Mouse (Mus musculus): ENCODE results near the gene Tcl1b1.
"Not testable (repeated sequence)": the region's sequence is repeated elsewhere in the genome, so short reads cannot be mapped to it uniquely, and the experiment has no call there.

Tcl1b1 gene

DNA sequence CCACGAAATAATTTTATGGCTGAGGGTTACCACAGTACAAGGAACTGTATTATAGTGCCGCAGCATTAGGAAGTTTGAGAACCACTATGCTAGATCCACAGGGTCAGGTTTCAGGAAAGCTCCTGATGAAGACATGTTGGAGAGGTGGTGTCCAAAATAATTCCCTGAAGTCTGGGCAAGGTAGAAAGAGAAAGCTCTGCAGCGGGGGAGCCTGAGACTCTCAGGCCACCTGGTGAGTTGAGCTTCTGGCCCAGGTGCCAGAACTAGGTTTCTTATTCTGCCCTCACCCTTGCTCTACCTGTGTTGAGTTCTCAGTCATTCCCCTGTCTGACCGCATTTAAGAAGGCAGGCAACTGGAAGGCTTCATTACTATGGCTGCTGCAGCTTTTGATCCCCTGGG is at the start of gene Tcl1b1:
Tcl1b1 (plus strand) TSS at position 301 of the 400 bp plus-strand sequence.
- no peak for DNase-seq (ENCODE audit: inconsistent ontology term)

DNA sequence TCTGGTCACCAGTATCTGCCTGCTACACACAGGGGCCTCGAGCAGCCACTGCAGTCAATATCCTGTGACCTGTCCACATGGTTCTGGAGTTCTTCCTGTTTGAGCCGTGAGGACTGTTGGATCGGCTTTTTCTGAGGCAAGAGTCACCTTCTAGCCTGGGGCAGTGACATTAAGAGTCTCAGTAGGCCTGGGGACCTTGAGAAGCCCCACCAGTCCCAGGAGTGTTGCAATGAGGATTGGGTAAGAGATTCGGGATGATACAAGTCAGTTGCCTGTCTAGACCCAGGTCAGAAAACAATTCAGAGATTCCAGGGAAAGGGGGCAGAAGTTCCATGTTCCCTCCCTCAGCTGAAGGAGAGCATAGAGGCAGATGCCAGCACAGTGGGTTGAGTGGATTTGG is 49.7 kb upstream of the Tcl1b1 start:
- DNase-seq (ENCODE audit: inconsistent ontology term), result no peak

DNA sequence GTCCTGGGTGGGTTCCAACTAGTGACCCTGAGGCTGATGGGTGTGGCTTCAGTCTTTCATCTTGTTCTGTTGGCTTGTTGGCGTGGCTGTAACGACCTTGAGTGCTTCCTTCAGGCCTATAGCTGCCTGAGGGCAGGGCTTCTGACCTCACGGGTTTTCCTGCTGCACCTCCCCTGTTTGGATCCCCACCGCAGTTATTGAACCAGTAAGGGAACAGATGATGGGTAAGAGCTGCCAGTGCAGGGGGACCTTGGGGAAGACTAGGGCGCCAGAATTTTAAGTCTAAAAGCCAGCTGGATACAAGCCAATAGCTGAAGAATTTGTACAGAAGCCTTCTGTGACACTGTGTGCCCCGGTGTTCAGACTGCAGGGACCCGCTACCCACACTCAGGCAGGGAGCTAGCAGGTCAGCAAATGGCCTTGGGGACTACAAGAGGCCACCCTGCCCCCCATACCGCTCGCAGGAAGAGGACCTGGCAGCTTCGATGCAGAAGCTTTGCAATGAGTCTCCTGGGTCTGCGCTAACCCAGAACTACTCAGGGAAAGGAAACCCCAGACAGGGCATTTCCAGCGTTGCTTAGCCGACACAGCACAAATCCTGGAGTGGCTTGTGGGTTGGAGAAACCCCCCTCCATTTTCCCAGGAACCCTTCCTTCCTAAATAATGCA is 47.0 kb upstream of the Tcl1b1 start:
- DNase-seq (ENCODE audit: inconsistent ontology term), result no peak

DNA sequence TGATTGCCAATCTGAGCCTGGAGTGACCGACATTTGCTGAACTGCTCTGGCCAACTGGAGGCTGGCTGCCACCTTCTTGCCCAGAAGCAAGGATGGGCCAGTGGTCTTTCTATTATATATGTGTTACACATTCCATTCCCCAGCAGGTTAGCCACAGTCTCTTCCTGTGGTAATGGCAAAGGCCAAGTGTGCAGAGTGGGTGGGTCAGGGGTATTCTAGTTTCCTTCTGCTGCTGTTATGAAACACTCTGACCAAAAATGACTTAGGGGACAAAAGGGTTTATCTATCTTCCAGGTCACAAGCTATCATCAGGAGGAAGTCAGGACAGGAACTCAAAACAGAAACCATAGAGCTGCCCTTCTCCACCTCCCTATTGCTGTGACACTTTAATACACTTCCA is 42.8 kb upstream of the Tcl1b1 start:
- no peak for DNase-seq (ENCODE audit: inconsistent ontology term)

DNA sequence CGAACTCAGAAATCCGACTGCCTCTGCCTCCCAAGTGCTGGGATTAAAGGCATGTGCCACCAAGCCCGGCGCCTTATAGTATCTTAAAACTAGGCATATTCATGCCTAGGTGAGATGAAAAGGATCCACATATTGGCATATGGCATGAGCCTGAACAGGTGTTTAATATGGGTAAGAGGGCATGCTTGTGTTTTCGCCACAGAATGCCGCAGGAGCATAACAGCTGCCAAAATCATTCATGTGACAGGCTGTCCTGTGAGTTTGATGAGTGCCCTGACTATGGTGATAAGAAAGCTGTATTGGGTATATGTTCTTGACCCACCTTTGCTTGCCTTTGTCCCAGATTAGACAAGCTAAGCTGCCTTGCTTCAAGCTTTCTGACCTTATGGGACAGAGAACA is 34.1 kb upstream of the Tcl1b1 start:
- DNase-seq (ENCODE audit: inconsistent ontology term), result no peak

DNA sequence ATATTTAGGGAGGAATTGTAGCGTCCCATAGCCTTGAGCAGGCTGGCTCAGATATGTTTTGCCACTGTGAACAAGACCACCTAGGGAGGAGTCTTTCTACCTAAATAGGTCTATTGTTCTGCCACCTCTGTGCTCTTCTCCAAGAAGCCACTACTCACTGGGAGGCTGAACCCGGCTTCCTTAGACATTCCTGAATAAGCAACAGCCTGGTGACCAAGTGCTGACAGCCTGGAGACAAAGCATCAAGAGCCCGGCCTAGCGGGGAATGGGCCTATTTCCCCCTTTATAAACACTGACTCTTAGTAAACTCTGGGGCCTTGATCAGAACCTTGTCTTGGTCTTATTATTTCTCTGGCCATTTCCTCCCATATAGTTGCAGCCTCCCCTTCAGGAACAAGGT is 33.0 kb upstream of the Tcl1b1 start:
- DNase-seq (ENCODE audit: inconsistent ontology term), result no peak

DNA sequence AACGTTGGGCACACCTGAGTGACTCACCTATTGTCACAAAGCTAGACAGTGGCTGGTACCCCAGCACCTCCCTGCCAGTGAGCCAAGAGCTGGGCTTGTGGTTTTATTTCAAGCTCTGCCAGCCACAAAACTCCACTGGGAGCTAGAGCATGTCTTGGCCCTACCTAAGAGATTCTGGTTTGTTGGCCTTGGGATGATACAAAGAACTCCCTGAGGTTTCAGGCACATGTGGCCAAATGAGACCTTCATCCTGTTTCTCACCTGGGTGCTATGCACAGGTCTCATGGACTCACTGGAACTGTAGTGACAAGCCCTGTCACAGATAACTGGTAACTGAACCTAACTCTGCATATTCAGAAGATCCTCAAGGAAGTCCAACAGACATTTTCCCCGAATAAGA is 31.9 kb upstream of the Tcl1b1 start:
- DNase-seq (ENCODE audit: inconsistent ontology term), result no peak

DNA sequence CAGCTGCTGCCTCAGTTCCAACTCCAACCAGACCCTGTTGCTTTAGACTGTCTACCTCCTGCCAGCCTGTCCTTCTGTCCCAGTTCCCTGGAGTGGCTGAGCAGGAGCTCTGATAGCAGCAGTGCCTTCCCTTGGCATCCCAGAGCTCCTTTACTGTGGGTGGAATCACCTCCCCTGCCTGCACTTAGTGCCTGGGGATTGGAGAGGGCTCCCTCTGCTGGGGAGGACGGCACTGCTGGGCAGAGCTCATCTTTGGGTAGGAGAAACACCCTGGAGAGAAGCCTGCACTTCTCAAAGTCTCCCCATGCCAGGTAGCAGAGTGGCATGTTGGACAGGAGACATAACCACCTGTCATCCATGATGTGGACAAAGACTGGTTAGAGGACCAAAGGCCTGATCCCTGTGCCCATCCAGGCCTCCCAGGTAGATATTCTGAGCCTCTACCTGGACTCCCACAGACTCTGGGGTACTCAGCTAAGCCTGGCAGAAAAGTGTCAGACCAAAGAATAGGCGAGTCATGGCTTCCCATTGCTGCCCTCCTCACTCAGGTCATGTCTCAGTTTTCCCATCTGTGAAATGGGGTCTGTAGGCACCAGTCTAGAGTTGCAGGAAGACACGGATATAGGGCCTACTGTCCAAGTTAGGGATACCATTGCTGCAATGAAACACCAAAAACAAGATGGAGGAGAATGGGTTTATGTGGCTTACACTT is 29.8 kb upstream of the Tcl1b1 start:
- not testable (repeated sequence) for DNase-seq (ENCODE audit: inconsistent ontology term)

DNA sequence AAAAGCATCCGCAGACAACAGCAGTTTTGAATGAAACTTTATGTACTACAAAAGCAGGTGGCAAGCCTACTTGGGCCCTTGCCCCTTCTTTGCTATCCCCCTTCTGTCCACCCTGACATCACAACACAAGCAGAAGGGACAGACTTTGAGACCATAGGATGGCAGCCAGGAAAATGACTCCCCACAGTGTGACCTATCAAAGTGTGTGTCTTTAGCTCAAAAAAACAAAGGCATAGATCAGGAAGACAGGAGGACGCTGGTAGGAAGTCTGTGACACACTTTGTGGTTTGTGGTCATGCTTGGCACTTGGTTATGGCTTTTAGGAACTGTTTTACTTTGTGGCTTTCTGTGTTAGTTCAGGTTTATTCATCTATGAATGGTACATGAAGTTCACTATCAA is 25.3 kb upstream of the Tcl1b1 start:
- not testable (repeated sequence) for DNase-seq (ENCODE audit: inconsistent ontology term)

DNA sequence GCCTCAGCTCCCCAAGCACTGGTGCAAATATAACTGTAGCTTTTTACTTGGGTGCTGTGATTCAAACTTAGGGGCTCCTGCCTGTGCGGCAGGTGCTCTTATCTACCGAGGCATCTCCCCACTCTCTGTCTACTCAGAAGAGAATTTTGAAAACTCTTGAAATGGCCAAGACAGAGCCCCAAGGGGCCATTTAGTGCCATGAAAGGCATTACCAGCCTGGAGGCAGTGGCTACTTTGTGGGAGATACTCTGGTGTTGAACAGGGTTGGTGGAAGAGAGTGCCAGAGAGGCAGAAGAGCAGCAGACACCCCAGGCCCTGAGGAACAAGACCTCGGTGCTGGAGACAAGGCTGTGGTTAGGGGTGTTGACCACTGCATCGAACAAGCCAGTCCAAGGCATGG is 24.7 kb upstream of the Tcl1b1 start:
- DNase-seq (ENCODE audit: inconsistent ontology term), result not testable (repeated sequence)

DNA sequence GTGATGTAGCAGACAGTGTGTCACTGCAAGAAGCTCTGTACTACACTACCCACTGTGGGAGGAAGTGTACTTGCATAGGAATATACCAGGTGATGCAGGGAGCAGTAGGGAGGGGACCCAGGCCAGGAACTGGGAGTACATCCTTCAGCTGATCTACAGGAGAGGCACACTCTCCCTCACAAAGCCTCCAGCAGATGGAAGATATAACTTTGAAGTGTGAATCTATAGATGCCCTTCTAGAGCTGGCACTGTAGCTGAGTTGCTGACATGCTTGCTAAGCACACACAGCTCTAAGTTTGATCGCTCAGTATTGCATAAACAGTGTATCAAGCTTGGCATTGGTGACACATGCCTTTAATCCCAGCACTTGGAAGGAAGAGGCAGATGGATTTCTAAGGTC is 21.8 kb upstream of the Tcl1b1 start:
- not testable (repeated sequence) for DNase-seq (ENCODE audit: inconsistent ontology term)

DNA sequence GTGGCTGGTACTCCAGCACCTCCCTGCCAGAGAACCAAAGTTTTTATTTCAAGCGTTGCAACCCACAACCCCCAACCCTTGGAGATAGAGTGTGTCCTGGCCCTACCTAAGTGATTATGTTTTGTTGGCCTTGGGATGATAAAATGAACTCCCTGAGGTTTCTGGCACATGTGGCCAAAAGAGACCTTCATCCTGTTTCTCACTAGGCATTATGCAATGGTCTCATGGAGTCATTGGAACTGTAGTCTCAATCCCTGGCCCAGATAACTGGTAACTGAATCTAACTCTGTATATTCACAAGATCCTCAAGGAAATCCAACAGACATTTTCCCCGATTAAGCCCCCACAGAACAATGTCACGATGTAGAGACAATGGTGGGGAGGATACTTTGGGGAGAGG is 16.4 kb upstream of the Tcl1b1 start:
- DNase-seq (ENCODE audit: inconsistent ontology term), result no peak

DNA sequence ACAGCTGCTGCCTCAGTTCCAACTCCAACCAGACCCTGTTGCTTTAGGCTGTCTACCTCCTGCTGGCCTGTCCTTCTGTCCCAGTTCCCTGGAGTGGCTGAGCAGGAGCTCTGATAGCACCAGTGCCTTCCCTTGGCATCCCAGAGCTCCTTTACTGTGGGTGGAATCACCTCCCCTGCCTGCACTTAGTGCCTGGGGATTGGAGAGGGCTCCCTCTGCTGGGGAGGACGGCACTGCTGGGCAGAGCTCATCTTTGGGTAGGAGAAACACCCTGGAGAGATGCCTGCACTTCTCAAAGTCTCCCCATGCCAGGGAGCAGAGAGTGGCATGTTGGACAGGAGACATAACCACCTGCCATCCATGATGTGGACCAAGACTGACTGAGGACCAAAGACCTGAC is 14.6 kb upstream of the Tcl1b1 start:
- DNase-seq (ENCODE audit: inconsistent ontology term), result not testable (repeated sequence)

DNA sequence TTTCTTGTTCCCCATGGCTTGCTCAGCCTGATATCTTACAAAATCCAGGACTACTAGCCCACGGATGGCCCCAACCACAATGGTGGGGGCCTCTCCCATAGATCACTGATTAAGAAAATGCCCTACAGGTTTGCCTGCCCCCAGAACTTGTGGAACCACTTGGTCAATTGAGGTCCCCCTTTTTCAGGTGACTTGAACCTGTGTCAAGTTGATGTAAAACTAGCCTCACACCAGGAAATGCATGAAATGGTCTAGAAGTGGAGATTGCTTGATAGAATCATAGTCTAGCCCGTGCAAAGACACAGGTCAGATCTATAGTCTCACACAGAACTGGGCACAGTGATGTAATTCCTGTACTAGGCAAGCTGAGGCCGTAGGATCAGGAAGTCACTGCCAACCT is 13.8 kb upstream of the Tcl1b1 start, which contains the start of gene Tcl1b2:
Tcl1b2 (plus strand) TSS at position 301 of the 400 bp plus-strand sequence.
- DNase-seq (ENCODE audit: inconsistent ontology term), result no peak

DNA sequence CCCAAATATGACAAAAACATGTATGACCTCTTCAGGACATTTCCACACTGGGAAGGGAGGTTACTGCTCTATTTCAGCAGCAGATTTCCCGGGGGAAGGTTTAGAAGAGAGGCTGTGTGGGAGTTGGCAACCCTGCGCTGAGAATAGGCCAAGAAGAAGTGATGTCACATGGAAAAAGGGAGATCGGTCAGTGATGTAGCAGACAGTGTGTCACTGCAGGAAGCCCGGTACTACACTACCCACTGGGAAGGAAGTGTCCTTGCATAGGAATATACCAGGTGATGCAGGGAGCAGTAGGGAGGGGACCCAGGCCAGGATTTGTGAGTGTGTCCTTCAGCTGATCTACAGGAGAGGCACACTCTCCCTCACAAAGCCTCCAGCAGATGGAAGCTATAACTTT is 4.2 kb upstream of the Tcl1b1 start:
- DNase-seq (ENCODE audit: inconsistent ontology term), result not testable (repeated sequence)

DNA sequence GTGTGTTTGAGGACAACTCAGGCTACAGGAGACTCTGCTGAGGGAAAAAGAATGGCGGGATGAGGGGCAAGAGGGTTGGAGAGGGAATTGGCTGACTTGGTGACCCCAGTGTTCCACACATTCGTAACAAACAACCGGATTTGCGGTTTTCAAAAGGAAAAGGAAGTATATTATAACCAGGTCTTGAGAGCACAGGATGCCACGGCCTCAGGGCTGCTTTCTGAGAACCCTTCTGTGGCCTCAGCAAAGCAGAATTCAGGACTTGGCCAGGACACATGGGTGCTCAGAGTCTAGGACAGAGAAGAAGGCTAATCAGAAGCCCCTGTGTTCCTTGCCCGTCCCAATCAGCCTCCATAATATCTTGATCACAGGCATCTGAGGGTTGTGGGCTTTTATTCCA is 648 bp upstream of the Tcl1b1 start:
- no peak for DNase-seq (ENCODE audit: inconsistent ontology term)

DNA sequence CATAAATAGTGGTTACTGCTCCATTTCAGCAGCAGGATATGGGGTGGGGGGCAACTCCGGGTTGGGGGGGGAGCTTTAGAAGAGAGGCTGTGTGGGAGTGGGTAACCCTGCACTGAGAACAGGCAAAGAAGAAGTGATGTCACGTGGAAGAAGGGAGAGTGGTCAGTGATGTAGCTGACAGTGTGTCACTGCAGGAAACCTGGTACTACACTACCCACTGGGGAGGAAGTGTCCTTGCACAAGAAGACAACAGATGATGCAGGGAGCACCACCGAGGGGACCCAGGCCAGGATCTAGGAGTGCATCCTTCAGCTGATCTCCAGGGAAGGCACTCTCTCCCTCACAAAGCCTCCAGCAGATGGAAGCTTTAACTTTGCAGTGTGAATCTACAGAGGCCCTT is 7.2 kb downstream of the Tcl1b1 start:
- DNase-seq (ENCODE audit: inconsistent ontology term), result no peak

DNA sequence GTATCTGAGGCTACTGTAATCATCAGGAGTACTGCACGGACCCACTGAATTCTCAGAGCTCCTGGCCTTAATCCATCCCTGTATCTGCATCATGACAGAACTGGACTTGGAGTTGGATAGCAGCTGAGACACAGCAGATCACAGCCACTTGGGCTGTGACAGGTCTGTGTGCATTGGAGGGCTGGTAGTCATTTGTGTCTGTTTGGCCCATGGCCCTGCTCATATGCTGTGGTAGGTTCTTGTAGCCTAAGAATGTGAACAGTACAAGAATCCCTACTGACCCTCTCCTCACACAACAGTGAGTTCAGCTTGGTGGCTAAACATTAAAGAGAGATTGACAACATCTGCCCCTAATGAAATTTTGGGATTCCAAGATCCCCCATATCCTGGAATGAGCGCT is 13.9 kb downstream of the Tcl1b1 start:
- DNase-seq (ENCODE audit: inconsistent ontology term), result no peak

DNA sequence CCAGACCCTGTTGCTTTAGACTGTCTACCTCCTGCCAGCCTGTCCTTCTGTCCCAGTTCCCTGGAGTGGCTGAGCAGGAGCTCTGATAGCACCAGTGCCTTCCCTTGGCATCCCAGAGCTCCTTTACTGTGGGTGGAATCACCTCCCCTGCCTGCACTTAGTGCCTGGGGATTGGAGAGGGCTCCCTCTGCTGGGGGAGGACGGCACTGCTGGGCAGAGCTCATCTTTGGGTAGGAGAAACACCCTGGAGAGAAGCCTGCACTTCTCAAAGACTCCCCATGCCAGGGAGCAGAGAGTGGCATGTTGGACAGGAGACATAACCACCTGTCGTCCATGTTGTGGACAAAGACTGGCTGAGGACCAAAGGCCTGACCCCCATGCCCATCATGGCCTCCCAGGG is 14.8 kb downstream of the Tcl1b1 start:
- not testable (repeated sequence) for DNase-seq (ENCODE audit: inconsistent ontology term)

DNA sequence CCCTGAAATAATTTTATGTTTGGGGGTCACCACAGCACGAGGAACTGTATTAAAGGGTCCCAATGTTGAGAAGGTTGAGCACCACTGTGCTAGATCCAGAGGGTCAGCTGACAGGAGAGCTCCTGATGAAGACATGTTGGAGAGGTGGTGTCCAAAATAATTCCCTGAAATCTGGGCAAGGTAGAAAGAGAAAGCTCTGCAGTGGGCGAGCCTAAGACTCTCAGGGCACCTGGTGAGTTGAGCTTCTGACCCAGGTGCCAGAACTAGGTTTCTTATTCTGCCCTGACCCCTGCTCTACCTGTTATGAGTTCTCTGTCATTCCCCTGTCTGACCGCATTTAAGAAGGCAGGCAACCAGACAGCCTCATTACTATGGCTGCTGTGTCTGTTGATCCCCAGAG is 16.6 kb downstream of the Tcl1b1 start, which contains the start of gene Tcl1b5:
Tcl1b5 (plus strand) TSS at position 301 of the 400 bp plus-strand sequence.
- DNase-seq (ENCODE audit: inconsistent ontology term), result not testable (repeated sequence)

DNA sequence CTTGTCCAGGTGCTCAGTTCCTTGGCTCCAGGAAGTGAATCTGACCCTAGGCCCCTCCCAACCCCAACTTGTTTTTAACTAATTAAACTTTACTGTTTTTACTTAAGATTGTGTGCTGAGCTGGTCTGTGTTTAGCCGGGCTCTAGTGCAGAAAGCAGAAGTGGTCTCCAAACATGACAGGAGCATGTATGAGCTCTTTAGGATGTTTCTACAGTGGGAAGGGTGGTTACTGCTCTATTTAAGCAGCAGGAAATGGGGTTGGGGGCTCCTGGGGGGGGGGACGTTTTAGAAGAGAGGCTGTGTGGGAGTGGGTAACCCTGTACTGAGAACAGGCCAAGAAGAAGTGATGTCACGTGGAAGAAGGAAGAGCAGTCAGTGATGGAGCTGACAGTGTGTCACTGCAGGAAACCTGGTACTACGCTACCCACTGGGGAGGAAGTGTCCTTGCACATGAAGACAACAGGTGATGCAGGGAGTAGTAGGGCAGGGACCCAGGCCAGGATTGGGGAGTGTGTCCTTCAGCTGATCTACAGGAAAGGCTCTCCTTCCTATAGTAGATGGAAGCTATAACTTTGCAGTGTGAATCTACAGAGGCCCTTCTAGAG is 21.7 kb downstream of the Tcl1b1 start:
- not testable (repeated sequence) for DNase-seq (ENCODE audit: inconsistent ontology term)

DNA sequence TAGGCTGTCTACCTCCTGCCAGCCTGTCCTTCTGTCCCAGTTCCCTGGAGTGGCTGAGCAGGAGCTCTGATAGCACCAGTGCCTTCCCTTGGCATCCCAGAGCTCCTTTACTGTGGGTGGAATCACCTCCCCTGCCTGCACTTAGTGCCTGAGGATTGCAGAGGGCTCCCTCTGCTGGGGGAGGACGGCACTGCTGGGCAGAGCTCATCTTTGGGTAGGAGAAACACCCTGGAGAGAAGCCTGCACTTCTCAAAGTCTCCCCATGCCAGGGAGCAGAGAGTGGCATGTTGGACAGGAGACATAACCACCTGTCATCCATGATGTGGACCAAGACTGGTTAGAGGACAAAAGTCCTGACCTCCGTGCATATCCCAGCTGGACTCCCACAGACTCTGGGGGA is 29.5 kb downstream of the Tcl1b1 start:
- not testable (repeated sequence) for DNase-seq (ENCODE audit: inconsistent ontology term)

DNA sequence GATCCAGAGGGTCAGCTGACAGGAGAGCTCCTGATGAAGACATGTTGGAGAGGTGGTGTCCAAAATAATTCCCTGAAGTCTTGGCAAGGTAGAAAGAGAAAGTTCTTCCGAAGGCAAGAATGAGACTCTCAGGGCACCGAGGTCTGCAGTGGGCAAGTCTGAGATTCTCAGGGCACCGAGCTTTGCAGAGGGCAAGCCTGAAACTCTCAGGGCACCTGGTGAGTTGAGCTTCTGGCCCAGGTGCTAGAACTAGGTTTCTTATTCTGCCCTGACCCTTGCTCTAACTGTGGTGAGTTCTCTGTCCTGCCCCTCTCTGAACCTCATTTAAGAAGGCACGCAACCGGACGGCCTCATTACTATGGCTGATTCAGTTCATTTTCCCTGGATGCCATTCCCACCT is 31.3 kb downstream of the Tcl1b1 start, which contains the start of gene Tcl1b3:
Tcl1b3 (plus strand) TSS at position 301 of the 400 bp plus-strand sequence.
- DNase-seq (ENCODE audit: inconsistent ontology term), result not testable (repeated sequence)

Data from Muller cell, postnatal 12 days (primary cell).